Mouse (Mus musculus) layer of hippocampus, adult 2 months (tissue): ENCODE results near the gene Rapgef1. TPM values are rescaled to one million over a fixed set of nuclear protein-coding genes. Genes with fewer than 3 reads are reported as not detected.

Experiments
- DNase-seq, 2 experiments: peaks; one replicate each; pipeline ENCODE4 v3.0.0; 2022; ENCODE audit warnings: low spot score in 2 of 2
- H3K27ac ChIP-seq: fragments of 200-600 bp; 2 replicates; pipeline ENCODE4 v1.8.1; 2022
- H3K4me3 ChIP-seq: fragments of 200-600 bp; 2 replicates; pipeline ENCODE4 v1.8.1; 2022; ENCODE audit warnings: mild to moderate bottlenecking
- CTCF ChIP-seq: fragments of 200-600 bp; conservative IDR thresholded peaks from 2 replicates; pipeline ENCODE4 v1.8.1; 2022; ENCODE audit warnings: antibody characterized with exemption, mild to moderate bottlenecking, moderate library complexity
- total RNA-seq, 2 experiments: library from RNA; stranded (reverse); gene quantifications; 2 replicates each; pipeline ENCODE4 v1.2.3; 2021

Gene Rapgef1
- total RNA-seq, 2 experiments from 2014 or later: 91.3 to 94.9 TPM

DNA sequence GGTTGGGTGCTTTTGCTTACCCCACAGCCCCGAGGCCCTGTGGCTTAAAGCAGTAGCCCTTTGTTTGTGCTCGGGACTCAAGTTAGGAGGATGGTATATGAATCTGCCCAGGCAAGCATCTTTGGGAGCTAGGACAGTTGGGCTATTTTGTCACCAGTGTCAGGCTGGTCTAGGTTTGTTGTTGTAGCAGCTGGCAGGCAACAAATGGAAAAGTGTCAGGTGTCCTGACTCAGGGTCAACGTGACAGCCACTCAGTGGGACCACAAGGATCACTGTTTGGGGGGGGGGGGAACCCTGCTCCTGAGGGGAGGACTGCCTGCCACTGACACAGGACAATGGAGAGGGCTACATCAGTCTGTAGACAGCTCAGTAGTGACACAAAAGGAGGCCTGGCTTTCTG is 91.5 kb downstream of the Rapgef1 start:
- TF ChIP-seq CTCF: no peak
- Histone ChIP-seq H3K4me3 (no peak overlapping the region), H3K27ac (no peak overlapping the region)
- DNase-seq: no peak

- no peak for TF ChIP-seq CTCF
- H3K27ac ChIP-seq: no peak overlapping the region
- DNase-seq: no peak
- no peak overlapping the region for H3K4me3 ChIP-seq
These were observed 92.4 kb downstream of the Rapgef1 start for GRCm38 (mm10) chr2:29711877-29712276.

GRCm38 (mm10) chr2:29713501-29713900 is 94.0 kb downstream of the Rapgef1 start:
- DNase-seq: no peak
- H3K4me3 ChIP-seq: no peak overlapping the region
- no peak for TF ChIP-seq CTCF
- H3K27ac ChIP-seq: no peak overlapping the region

GRCm38 (mm10) chr2:29714127-29714526 is 94.6 kb downstream of the Rapgef1 start:
- Histone ChIP-seq H3K4me3 (no peak overlapping the region), H3K27ac (no peak overlapping the region)
- TF ChIP-seq CTCF: no peak
- DNase-seq: no peak

- DNase-seq: no peak
- Histone ChIP-seq H3K27ac (peak overlapping the region; percentile 5; the same call in 1 of the 2 replicates), H3K4me3 (no peak overlapping the region)
- no peak for TF ChIP-seq CTCF
These were observed 96.6 kb downstream of the Rapgef1 start for GRCm38 (mm10) chr2:29716143-29716542.

DNA sequence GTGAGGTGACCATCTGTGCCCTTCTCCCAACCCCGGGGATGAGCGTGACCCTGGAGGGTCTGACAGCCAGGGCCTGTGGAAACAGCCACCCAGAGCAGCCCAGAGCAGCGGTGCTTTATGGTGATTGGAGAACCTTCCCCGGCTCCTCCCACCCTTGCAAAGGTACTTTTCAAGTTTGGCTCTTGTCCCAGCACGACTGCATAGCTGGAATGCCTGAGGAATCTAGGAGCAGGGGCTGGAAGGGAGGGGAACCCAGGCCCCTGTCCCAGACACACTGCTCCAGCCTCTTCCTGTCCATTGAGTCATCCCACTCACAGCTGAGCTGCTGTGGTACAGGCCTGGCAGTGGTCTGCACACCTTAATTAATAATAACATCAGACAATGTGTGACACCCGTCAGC is 97.2 kb downstream of the Rapgef1 start:
- TF ChIP-seq CTCF: no peak
- H3K27ac ChIP-seq: no peak overlapping the region
- no peak overlapping the region for H3K4me3 ChIP-seq
- DNase-seq: no peak

DNA sequence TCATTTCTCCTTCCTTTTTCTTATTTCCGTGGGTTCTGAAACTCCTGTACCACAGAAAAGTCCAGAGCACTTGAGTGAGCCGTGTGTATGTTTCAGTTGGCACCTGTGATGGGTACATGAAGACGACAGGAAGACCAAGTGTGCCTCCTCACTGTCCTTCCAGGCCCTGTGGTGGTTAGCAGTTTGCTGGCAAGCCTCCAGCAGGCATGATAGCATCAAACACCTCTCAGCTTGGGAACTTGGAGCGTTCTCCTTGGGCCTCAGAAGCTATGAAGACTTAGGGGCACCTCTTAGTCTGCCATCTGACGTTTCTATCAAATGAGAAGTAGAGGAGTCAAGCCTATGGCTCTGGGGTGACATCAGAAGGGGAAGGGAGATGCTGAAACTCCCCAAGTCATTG is 99.1 kb downstream of the Rapgef1 start:
- Histone ChIP-seq H3K27ac (no peak overlapping the region), H3K4me3 (no peak overlapping the region)
- TF ChIP-seq CTCF: no peak
- no peak for DNase-seq

DNA sequence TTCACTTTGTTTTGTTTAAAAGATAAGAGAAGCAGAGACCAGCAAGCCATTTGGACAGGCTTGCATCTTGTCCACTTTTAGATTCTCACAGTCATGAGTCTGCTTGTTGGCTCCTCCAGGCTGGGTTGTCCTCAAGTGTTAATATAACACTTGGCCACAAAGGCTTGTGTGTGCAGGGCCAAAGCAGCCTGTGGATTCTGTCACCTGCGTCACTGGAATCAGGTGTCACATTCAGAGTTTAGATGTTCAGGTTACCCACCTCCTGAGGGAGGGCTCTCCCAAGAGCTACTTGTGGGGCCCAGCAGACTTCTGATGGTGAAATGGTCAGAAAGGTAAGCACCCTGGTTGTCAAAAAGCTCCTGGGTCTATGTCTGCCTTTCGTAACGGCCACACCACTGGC is 103.6 kb downstream of the Rapgef1 start:
- no peak for DNase-seq
- Histone ChIP-seq H3K4me3 (no peak overlapping the region), H3K27ac (no peak overlapping the region)
- TF ChIP-seq CTCF: no peak

DNA sequence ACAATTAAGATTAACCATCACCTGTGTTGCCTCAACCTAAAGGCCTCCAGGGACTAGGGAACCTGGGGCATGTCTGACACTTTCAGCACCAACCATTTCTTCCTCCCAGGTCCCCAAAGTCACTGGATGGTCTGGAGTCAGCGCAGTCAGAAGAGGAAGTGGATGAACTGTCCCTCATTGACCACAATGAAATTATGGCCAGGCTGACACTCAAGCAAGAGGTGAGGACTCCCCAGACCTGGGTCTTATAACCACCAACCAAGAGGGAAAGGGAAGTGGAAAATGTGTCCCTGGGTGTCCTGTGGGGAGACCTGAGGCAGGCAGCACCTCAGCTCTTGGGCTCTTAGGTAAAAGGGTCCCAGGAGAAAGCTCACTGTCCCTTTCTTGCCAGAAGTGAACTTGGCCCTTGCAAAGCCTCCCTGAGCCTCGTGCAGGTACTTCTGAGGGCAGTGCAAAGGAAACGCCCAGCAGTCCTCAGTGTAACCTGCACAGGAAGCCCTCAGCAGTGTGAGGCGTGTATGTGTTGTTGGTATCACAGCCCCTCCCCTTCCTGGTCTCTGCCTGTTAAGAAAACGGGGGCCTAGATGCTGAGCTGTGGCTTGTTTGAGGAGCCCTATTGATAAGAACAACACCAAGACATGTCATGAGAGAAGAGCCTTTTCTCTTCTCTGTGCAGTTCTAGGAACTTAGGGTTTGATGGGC is 105.3 kb downstream of the Rapgef1 start:
- no peak overlapping the region for H3K4me3 ChIP-seq
- no peak for DNase-seq
- H3K27ac ChIP-seq: no peak overlapping the region
- no peak for TF ChIP-seq CTCF

GRCm38 (mm10) chr2:29729500-29729899 is 110.0 kb downstream of the Rapgef1 start:
- no peak for DNase-seq
- no peak overlapping the region for H3K27ac ChIP-seq
- TF ChIP-seq CTCF: no peak
- no peak overlapping the region for H3K4me3 ChIP-seq

GRCm38 (mm10) chr2:29731545-29731944 is 112.0 kb downstream of the Rapgef1 start:
- peak; percentile 67 for TF ChIP-seq CTCF
- no peak overlapping the region for H3K27ac ChIP-seq
- H3K4me3 ChIP-seq: no peak overlapping the region
- DNase-seq: no peak

DNA sequence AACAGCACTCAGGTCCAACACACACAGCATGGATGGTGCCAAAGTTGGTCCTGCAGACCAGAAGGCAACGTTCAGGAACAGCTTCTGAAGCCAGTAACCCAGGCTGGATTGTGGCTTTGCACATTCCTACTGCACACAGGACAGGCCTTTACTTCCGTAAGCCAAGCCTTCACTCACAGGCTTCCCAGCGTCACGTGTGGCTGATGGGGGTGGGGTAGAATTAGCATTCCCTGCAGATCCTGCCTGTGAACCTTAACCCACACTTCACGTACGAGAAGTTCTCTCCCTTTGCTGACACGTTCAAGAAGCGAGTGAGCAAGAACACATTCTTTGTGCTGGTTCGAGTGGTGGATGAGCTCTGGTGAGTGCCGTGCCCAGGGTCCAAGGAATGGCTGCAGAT is 113.0 kb downstream of the Rapgef1 start:
- H3K27ac ChIP-seq: no peak overlapping the region
- no peak for DNase-seq
- no peak for TF ChIP-seq CTCF

GRCm38 (mm10) chr2:29733348-29733747 is 113.8 kb downstream of the Rapgef1 start:
- Histone ChIP-seq H3K4me3 (no peak overlapping the region), H3K27ac (no peak overlapping the region)
- DNase-seq: no peak
- no peak for TF ChIP-seq CTCF

More for the DNA sequence above, 113.0 kb downstream of the Rapgef1 start:
- H3K4me3 ChIP-seq: no peak overlapping the region

- DNase-seq: no peak
- Histone ChIP-seq H3K27ac (no peak overlapping the region), H3K4me3 (no peak overlapping the region)
- no peak for TF ChIP-seq CTCF
These were observed 116.2 kb downstream of the Rapgef1 start for GRCm38 (mm10) chr2:29735708-29736107.
